Mouse (Mus musculus): ENCODE data around the gene Rab6b.
A peak's percentile ranks its signal among the peaks of the same experiment; 100 is the strongest.

Rab6b gene

DNA sequence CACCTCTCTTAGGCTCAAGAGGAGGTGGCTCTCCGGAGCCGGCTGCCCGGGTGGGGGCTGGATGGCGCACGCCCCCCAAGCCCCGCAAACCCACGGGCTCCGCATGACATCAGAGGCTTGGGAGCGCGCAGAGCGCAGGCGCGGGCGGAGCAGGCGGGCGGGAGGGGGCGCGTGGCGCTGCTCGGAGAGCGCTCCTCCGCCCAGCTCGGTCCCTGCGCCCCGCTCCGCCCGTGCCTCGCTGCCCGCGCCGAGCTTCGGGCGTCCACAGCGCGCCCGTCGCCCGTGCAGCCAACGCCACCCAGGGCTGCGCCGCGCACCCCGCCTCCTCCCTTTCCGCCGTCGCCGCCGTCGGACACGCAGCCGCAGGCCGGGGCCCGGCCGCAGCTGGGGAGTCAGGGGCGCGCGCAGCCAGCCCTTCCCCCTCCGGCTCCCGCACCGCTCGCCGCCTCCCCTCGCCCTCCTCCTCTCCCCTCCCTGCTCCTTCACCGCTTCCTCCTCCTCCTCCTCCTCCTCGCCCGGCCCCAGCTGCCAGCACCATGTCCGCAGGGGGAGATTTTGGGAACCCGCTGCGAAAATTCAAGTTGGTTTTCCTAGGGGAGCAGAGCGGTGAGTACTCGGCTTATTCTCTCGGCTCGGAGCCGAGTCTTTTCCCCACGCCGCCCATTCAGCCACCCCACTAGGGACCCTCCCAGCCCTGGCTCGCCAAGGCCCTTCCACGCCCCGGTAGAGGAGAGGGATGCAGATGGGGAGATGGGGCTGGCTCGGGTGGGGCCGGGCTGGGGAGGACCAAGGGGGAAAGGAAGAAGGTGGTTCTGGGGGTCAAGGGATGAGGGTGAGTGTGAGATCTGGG lies at the start of gene Rab6b:
Rab6b (plus strand) TSS at position 167 of the 850 bp plus-strand sequence.
- DNase-seq (ENCODE audit: low read depth, low spot score) = peak; percentile 81

DNA sequence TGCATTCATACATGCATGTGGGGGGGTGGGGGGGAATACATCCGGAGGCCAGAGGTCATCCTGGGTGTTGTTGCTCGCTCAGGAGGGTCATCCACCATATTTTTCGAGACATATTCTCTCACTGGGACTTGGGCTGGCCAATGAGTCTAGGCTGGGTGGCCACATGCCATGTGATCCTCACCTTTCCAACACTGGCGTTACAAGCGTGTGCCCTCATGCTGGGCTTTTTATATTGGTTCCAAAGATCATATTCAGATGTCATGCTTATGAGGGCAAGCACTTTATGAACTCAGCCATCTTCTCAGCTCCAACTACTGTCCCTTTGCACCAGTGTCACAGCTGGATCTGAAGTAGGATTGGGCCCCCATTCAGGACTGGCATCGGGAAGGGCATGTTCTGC lies 48.0 kb upstream of the Rab6b start:
- DNase-seq (ENCODE audit: low read depth, low spot score) = no peak

GRCm38 (mm10) chr9:103066845-103067244 lies 44.7 kb upstream of the Rab6b start:
- no peak for DNase-seq (ENCODE audit: low read depth, low spot score)

DNA sequence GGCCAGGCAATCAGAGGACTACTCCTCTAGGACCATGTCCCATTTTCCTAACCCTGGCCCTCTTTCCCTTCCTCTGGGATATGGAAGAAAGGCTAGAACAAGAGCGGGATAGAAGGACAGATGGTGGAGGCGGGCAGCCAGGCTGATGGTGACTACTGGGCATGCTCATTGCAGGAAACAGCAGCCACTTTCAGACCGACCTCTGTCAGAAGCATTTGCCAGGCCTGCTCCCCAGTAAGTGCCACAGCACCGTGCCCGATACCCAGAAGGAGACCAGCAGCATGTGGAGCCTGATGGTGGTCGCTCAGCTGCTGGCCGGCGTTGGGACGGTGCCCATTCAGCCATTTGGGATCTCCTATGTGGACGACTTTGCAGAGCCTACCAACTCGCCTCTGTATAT lies 43.9 kb upstream of the Rab6b start:
- no peak for DNase-seq (ENCODE audit: low read depth, low spot score)

DNA sequence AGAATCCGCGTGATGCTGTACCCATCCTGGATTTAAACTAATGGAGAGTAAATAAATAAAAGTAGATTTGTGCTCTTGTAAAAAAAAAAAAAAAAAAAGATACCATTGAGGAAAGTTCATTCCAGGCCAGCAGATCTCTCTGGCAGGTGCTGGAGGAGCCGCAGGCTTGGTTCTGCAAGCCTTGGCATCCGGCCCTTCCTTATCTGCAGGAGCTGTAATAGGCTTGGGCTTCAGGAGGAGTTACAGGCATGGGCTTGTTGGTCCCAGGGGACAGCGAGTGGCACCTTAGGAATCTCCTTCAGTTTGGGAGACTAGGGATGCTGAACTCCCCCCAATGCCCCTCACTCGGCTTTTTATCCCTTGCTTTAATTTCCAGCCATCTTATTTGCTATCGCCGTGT lies 42.8 kb upstream of the Rab6b start:
- DNase-seq (ENCODE audit: low read depth, low spot score) = no peak

DNA sequence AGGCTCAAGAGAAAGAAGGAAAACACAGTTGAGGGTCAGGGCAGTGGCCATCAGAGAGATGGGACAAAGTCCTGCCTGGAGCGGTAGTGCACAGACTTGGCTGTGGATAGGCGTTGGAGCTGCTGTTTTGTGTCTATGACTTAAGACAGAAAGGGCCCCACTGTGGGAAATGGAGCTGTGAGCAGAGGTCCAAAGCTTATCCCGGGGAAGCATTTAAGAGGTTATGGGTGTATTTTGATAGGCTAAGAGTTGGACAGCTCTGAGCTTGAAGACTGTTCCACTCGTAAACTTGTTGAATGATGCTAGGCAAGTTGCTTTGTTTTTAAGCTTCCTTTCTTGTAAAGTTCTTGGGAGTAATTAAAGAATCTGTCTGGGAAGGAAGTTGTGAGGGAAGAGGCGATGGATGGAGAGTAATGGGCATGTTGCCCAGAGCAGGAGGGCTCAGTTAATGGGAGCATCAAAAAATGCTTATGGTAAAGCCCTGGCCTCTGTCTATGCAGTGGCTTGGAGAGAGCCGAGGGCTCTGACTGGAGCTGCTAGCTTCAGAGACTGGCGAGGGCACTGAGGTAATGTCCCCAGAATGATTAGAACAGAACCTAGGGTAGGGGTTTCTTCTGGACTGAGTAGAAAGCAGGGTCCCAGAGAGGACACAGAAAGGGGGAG lies 39.9 kb upstream of the Rab6b start:
- no peak for DNase-seq (ENCODE audit: low read depth, low spot score)

DNA sequence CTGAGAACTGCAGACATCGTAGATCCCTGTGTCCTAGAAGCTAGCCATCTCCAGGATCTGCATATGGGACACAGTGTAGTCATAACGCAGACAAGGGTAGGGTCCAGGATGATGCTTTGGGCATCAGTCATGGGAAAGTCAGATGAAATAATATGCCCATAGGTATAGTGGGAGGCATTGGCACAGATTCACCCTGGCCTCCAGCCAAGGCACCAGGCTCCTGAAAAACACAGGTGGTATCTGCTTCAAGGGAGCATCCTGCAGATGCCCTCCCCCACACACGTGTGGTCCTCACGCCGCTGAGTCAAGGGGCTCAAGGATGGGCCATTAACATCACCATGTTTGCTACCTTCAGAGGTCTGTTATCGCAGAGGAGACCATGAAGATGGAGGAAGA lies 39.4 kb upstream of the Rab6b start:
- DNase-seq (ENCODE audit: low read depth, low spot score) = no peak

DNA sequence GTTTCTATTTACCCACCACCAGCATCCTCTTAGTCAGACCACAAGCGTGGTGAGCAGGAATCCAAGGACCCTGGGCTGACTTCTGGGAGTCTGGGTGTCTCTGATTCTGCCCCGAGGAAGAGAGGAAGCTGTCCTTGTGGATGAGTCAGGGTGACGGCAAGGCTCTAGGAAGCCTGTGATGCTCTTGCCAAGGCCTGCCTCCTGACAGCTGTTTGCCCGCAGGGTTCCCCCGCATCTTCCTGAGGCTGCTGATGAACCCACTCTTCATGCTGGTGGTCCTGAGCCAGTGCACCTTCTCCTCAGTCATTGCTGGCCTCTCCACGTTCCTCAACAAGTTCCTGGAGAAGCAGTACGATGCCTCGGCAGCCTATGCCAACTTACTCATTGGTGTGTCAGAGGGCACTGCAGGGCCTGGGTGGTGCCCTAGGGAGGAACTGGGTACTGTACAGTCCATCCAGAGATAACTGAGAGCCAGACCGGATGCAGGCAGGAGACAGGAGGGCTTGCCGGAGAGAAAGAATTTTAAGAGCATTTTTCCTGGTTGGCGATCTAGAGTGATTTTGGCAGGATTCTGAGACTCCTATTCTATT lies 38.6 kb upstream of the Rab6b start:
- no peak for DNase-seq (ENCODE audit: low read depth, low spot score)

DNA sequence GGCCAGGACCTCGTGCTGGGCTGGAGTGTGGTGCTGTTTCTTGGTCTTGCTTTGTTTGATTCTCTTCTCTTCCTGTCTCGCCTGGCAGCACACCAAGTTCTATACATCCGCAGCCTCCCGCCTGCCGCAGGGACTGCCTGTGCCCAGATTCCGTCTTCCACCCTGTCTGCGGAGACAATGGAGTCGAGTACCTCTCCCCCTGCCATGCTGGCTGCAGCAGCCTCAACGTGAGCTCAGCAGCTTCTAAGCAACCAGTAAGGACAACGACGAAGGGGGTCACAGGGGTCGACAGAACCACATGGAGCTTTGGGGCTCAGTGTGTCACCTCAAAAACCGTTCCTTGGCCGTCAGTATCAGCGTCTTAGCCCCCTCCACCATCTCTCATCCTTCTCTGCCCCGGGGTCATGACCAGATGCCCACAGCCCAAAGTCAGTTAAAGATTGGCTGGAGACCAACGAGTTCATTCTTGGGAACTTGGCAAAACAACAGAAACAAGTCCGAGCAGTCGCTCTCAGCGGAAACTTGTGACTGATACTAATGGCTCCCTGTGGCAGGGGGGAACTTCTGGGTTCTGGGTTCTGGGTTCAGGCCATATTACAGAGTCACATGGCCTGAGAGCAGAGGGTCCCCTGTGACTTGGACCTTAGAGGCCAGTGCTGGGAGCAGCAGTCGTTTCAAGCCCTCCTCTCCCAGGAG lies 34.6 kb upstream of the Rab6b start:
- no peak for DNase-seq (ENCODE audit: low read depth, low spot score)

DNA sequence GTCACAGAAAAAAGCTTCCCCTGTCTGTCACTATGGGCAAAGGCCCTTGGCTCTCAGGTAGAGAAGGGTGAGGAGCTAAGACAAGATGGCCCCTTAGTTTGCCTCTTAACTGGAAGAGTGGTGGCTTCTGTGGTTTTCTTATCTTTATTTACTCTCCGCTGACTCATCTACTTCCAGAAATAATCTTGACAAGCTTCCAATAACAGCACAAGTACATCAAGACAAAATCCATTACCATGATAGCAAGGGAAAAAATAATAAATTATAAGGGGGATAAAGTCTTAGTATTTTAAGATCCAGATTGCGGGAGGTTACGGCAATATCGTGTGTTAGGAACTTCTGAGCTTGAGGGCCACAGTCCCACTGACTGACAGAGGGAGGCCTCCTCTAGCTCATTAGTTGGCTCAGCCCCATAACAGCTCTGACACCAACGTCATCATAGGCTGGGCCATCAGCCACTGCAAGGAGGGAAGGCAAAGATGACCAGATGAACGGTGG lies 33.3 kb upstream of the Rab6b start:
- no peak for DNase-seq (ENCODE audit: low read depth, low spot score)

GRCm38 (mm10) chr9:103080211-103080610 lies 31.4 kb upstream of the Rab6b start:
- DNase-seq (ENCODE audit: low read depth, low spot score) = no peak

GRCm38 (mm10) chr9:103082246-103082975 lies 29.2 kb upstream of the Rab6b start:
- DNase-seq (ENCODE audit: low read depth, low spot score) = no peak

DNA sequence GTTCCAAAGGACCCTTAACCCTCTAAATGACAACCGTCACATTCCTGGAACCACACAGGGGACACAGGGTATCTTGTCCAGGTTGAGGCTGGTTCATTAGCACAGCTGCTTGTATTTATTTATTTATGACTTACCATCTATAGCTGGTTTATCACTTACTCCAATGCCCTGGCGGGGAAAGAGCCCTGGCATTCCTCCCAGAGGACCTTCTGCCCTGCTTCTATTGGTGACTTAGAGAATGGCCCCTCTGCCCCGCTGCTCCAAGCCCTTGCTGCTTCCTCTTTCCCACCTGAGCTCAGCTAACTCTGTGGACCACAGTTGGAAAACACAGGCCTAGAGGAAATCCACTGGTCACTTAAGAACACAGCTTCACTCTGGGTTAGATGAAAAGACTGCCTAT lies 28.2 kb upstream of the Rab6b start:
- DNase-seq (ENCODE audit: low read depth, low spot score) = no peak

DNA sequence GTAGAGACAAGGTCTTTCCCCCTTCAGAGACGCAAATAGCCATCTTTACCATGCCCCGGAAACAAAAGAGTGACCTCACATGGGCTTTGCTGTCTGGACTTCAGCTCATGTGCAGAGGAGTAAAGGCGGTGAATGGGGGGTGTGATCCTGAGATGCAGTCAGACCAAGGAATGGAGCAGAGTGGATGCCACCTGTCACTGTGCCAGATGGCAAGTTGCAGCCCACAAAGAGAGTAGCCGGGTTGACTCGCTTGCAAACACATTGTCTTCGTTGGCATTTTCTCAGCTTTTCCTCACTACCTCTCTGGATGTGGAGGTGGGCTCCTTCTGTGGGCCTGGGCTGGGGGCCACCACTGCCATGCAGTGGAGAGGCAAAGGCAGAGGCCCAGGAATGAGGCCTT lies 24.9 kb upstream of the Rab6b start:
- no peak for DNase-seq (ENCODE audit: low read depth, low spot score)

GRCm38 (mm10) chr9:103087301-103087700 lies 24.3 kb upstream of the Rab6b start:
- DNase-seq (ENCODE audit: low read depth, low spot score) = no peak

GRCm38 (mm10) chr9:103088661-103089060 lies 22.9 kb upstream of the Rab6b start:
- no peak for DNase-seq (ENCODE audit: low read depth, low spot score)

GRCm38 (mm10) chr9:103090116-103090875 lies 21.3 kb upstream of the Rab6b start:
- DNase-seq (ENCODE audit: low read depth, low spot score) = no peak

DNA sequence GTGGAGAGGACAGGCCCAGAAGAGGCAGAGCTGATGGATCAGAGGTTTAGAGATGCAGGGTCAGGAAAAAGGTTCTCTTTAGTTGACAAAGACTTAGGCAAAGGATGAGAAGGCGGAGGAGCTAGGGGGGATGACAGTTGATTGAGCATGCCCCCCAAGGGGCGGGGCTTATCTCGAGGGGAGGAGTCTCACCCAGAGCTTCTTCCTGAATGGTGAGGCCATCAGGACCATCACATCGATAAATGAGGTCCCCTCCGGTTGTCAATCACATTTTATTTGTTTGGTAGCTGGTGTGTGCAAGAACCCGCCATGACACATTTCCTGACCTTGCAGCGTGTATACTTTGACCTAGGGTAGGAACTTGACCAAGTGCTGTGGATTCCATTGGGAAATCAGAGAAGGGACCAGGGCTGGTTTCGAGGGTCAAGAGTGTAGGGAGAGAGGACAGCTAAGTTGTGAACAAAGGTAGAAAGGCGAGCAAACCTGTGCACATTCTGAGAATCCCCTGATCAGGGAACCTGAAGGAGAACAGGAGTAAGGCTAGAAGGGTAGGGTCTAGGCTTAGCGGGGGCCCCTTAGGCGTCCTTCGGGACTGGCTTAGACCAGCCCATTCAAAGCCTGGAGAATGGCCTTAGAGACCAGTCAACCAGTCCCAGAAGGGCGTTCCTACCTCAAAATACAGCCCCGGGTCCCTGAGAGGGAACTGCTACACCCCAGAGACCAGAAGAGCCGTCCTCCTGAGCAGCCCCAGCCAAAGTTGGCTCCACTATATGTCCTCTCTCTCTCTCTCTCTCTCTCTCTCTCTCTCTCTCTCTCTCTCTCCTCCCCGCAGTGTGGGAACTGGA lies 20.3 kb upstream of the Rab6b start:
- no peak for DNase-seq (ENCODE audit: low read depth, low spot score)

- peak; percentile 82 for DNase-seq (ENCODE audit: low read depth, low spot score)
These were observed 19.3 kb upstream of the Rab6b start for GRCm38 (mm10) chr9:103092248-103092647.

- DNase-seq (ENCODE audit: low read depth, low spot score) = no peak
These were observed 17.9 kb upstream of the Rab6b start for GRCm38 (mm10) chr9:103093681-103094080.

Data from CD4-positive helper T cell, adult 2 months (primary cell).